Mouse (Mus musculus): ENCODE results near the gene Sertad2.

GRCm38 (mm10) chr11:20513574-20513973 is 29.5 kb upstream of the Sertad2 start:
- TF ChIP-seq GATA1 (IDR thresholded peaks at IDR 0.05; ENCODE audit: low read length) = no peak
- no peak for TF ChIP-seq TAL1 (IDR thresholded peaks at IDR 0.05; ENCODE audit: low read length)
